Mouse (Mus musculus) CD8-positive naive resting alpha-beta T cell, adult 2 months (primary cell): Measurements from ENCODE around the gene Zfp57.
"Not testable (repeated sequence)": the region's sequence is repeated elsewhere in the genome, so short reads cannot be mapped to it uniquely, and the experiment has no call there.

Experiments used
- DNase-seq, 2 experiments: peaks; one replicate each; pipeline ENCODE4 v3.0.0; 2022; ENCODE audit warnings: low read depth in 2 of 2, low spot score in 2 of 2

The Zfp57 gene

DNA sequence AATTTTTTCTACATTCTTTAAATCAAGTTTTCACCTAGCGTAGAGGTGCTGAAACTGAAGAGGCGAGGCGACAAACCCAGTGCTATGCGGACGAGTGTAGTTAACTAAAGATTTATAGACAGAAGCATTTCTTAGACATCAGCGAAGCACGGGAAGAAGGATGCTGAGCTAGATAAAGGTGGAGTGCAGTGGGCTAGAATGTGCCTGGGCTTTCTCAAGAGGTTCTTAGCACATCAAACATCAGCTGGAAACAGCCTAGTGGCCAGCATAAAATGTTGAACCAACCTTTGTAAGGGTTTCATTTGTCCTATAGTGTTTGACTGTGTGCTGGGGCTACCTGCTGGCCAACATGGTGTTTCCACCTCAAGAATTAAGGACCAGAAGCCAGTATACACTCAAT, at the start of gene Zfp57:
TSS of gene Zfp57 (plus strand) at position 301 of the 400 bp plus-strand sequence.
- no peak for DNase-seq

GRCm38 (mm10) chr17:36952631-36953030, 48.3 kb upstream of the Zfp57 start:
- no peak for DNase-seq

GRCm38 (mm10) chr17:36953062-36953461, 47.9 kb upstream of the Zfp57 start:
- no peak for DNase-seq

- peak; percentile 77 to 87 for DNase-seq
Measured at GRCm38 (mm10) chr17:36957999-36958743, 42.8 kb upstream of the Zfp57 start, which contains the start of the genes Znrd1 and Znrd1as. Gene Znrd1 (minus strand): TSS chr17:36958559. Gene Znrd1as (plus strand): TSS chr17:36958592.

DNA sequence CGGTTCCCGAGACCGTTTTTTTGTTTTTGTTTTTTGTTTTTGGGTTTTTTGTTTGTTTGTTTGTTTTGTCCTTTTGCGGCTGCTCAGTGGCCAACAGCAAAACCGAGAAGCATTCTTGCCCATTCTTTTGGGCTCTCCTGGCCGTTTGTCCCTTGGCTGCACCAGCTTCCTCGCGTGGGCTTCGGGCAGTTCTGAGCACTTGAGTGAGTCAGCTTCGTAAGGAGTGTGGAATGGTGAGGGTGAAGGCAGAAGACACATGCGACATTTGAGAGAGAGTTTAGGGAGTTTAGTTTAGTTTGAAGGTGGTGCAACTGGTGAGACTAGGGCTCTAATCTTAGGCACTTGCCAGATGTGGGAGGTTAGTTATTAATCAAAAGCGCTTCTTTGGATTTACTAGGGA, 42.1 kb upstream of the Zfp57 start:
- DNase-seq, result no peak

DNA sequence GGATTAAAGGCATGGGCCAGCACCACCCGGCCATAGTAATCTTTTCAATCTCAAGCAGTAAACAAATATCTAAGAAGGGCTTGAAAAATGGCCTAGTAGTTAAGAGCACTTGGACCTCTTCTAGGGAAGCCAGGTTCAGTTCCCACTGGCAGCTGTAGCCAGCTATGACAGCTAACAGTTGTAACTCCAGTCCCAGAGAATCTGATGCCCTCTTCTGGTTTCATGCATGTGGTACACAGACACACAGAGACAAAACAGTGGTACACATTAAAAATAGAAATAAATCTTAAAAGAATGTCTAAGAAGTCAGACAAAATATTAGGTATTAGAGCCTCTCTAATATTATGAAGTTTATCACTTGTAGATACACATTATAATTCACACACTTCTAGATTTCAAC, 39.8 kb upstream of the Zfp57 start:
- no peak for DNase-seq

DNA sequence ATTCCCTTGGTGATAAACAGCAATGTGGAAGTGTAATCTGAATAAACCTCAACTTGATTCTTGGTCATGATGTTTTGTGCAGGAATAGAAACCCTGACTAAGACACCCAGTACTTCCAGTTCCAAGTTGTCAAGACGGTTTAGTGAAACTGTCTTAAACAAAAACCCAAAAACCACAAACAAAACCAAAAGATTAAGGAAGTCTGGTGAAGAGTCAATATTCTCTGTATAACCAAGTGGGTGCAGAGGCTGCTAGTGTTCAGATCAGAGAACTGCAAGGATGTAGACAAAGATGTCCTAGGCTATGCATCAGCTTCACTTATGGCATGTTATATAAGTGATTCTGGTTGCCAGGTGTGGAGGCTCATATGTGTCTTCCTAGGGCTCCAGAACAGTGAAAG, 34.1 kb upstream of the Zfp57 start:
- DNase-seq, result no peak

DNA sequence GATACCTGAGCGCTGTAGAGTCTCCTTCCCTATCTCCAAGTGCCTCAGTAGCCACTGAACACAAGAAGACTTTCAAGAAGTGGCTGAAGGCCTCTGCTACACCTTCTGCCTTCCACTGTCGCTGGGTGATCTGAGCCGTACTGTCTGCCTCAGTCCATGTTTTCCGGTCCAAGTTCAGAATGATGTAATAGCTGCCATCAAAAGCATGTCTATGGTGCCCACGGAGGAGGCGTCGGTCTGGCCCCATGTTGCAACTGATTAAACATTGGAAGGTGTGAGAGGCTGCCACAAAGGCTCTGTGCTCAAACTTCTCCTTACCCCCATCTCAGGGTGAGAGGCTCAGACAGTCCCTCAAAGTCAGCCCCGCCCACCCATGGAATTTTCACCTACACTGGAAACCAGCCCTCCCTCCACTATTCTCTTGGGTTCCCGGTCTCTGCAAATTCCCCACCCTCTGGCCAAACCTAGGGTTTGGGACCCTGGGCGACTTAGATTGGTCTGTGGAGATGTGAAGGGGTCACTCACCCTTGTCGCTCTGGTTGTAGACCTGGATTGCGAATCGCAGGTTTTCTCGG, 30.6 kb upstream of the Zfp57 start:
- DNase-seq, result no peak

GRCm38 (mm10) chr17:36971172-36971850, 29.7 kb upstream of the Zfp57 start:
- DNase-seq, result no peak

DNA sequence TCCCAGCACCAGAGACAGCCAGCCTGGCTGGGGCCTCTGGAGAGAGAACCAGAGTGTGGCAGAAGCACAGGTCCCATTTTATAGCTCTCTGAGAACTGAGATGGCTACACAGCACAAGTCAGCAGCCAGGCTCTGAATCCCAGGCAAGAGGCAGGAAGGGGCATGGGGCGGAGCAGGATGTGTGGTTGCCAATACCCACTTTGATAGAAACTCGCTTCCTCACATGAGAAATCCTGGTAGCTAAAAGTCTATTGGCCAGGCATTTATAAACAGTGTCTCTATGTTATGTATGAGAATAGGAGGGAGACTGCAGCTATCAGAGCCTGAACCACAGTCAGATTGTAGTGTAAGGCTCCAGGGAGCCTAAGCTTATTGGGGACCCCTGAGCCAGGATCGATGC, 28.2 kb upstream of the Zfp57 start:
- DNase-seq, result peak; percentile 18 to 32

- DNase-seq, result no peak
Measured at GRCm38 (mm10) chr17:36973271-36973787, 27.6 kb upstream of the Zfp57 start.

GRCm38 (mm10) chr17:36981221-36981813, 19.6 kb upstream of the Zfp57 start, which contains the start of gene 2410137M14Rik:
Gene 2410137M14Rik (minus strand): TSS chr17:36981237.
- no peak for DNase-seq

DNA sequence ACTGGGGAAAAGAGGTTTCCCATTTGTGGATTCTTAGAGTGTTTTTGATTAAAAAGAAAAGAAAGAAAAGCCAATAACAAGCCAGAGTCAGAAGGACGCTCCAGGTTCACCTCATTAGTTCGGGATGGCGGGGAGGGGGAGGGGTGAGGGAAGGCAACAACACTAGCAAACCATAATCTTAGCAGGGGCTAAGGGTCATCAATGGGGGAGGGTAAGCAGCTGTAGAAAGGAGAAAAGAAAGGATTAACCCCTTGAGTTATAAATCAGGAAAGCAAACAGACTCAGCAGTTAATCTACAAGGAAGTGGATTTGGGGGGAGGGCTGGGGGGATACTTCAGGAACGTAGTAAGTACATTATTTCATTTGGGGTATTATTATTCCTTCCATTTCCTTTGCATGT, 19.1 kb upstream of the Zfp57 start:
- no peak for DNase-seq

DNA sequence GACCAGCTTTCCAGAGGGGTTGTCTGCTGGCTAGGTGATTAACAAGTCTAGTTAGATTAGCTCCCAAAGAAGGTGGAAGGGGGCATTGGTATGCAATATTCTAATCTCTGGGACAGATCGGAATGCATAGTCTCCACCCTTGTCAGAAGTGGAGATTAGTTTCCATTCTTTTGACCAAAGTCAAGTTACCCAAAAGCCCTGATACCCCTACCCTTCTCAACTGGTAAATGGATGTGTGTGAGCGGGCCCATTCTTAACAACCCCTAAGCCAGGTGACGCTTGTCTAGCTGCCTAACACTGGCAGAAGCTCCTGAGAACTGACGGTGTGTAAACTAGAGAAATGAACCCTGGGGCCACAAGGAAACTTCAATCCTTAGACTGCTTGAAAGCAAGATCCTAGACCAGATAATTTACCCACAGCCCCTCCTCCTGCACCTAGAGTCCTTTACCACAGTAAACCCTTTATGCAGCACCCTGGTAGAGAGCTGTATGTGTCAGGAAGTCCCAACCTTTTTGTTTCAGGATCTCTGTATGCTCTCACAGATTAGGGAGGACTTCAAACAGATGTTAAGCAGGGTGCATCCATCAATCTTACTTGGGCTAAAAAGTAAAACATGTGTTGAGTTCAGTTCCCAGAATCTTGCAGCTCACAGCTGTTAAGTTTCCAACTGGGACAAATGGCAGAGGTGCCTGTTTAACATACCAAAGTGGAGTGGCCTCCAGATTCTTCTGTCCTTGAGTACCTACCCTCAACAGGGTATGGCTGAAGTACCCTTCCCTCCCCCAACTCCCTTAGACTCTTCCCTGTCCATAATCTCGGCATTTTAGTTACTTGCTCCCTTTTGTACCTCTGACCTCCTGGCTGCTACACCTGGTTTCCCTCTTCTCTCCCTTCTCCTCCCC, 18.5 kb upstream of the Zfp57 start:
- no peak for DNase-seq

- no peak for DNase-seq
Measured at GRCm38 (mm10) chr17:36988475-36988874, 12.5 kb upstream of the Zfp57 start.

- DNase-seq, result no peak
Measured at GRCm38 (mm10) chr17:36989437-36989836, 11.5 kb upstream of the Zfp57 start, which contains the start of gene H2-M5. Gene H2-M5 (minus strand): TSS chr17:36989537.

DNA sequence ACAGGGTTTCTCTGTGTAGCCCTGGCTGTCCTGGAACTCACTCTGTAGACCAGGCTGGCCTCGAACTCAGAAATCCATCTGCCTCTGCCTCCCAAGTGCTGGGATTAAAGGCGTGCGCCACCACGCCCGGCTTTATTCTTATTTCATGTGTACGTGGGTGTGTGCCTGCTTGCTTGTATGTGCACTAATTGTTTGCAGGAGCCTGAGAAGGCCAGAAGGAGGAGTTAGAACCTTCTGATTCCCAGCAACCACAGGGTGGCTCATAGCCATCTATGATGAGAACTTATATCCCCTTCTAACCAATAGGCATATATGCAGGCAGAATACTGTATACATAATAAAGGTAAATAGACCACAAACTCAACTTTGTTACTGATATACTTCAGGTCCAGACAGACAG, 10.3 kb upstream of the Zfp57 start:
- not testable (repeated sequence) for DNase-seq

DNA sequence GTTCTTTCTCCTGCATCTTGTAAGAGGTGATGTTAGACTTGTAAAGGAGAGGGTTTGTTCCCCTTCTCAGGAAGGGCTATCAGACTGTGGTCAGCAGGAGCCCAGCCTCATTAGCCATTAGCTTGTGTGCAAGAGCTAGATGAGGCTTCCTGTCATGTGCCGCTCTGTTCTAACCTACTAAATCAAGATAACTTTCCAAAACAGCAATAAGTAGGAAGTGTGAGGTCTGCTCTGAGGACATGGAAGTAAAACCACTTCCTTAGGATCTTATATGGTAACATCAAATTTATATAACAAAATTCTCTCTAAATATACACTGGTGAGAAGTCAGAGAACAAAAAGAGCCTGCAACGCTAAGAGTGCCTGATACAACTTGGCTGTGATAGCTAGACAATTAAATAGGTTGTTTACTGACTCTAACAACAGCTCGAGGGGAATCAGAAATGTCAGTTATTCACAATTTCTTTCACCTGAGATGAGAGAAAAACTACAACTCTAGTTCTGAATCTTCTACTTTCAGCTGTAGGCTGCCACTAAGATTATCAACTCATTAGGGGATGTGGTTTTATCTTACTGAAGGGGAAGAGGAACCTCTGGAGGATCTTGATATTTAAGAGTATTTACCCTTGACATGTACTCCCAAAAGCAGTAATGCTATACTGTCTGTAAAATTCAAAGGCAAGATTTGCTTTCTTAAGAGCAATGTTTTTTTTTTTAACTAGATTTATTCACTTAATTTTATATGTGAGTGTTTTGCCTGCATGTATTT, 8.4 kb upstream of the Zfp57 start:
- DNase-seq, result no peak

GRCm38 (mm10) chr17:36993770-36994325, 7.1 kb upstream of the Zfp57 start:
- DNase-seq, result no peak
